Mouse (Mus musculus) hematopoietic stem cell, adult 5-6 weeks (primary cell): ENCODE measurements around the gene Pamr1. TPM values are rescaled to one million over a fixed set of nuclear protein-coding genes. Genes with fewer than 3 reads are reported as not detected.

ENCODE experiments used
- ATAC-seq, 2 experiments: fragments of 125-278 bp in 1 of 2; replicated peaks in 1 of 2; 2 replicates each; pipeline ENCODE4 v1.8.0; 2016 to 2017; ENCODE audit warnings: inconsistent platforms in 2 of 2, mild to moderate bottlenecking in 2 of 2, moderate number of reproducible peaks in 2 of 2, low read depth in 1 of 2, moderate TSS enrichment in 1 of 2; ENCODE audit not compliant: low FRiP score in 2 of 2, poor library complexity in 2 of 2, severe bottlenecking in 2 of 2, insufficient read depth in 1 of 2, low TSS enrichment in 1 of 2
- total RNA-seq: library from RNA; stranded (forward); fragments of 172-1452, 232-1000 nt; gene quantifications from 2 replicates; pipeline ENCODE4 v1.2.3, GENCODE M21; 2017

Pamr1 gene
- total RNA-seq, 1 experiment from 2014 or later: not detected

GRCm38 (mm10) chr2:102648845-102649500, 99.2 kb downstream of the Pamr1 start:
- no peak for ATAC-seq

DNA sequence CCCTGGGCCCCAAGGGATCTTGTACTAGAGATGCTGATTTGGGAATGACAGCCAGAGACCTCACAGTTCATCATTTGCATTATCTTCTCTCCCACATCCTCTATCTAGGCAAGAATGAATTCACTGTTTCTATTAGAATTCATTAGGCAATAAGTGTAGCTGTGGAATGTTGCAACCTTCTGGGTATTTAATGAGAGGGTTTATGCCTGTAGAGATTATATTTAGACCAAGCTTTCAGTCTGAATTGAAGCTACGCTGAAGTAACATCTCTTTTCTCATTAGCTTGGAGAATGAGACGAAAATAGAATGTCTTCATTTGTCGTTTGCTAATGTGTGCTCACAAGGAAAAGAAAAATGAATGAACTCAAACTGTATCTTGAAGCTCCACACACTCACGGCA, 100.5 kb downstream of the Pamr1 start:
- ATAC-seq: no peak

- no peak for ATAC-seq
Observed at GRCm38 (mm10) chr2:102655966-102656725, 106.3 kb downstream of the Pamr1 start.

GRCm38 (mm10) chr2:102657726-102658125, 107.9 kb downstream of the Pamr1 start:
- ATAC-seq: no peak

DNA sequence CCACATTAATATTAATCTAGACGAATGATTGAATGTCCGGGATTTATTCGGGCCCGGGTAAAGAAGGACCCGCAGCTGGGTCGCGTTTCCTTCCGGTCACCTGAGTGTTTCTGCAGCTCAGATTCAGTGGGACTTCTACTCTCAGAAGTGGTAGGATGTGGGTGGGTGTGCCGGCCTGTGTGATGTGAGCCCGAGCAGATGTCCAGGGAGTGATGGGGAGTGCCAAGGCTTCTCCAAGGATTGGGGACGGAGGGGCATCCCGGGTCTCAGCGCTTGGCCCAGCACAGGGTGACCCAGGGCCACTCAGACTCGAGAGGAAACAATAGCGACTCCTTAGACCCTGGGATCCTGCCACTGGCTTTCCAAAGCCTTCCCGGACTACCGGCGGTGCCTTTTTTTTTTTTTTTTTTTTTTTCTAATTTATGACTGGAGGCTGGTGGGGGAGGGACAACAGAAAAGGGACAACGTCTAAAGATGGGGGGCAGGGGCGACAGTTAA, 108.4 kb downstream of the Pamr1 start, which contains the start of gene Slc1a2:
TSS of gene Slc1a2 (plus strand) at position 497 of the 498 bp plus-strand sequence.
- ATAC-seq: no peak

DNA sequence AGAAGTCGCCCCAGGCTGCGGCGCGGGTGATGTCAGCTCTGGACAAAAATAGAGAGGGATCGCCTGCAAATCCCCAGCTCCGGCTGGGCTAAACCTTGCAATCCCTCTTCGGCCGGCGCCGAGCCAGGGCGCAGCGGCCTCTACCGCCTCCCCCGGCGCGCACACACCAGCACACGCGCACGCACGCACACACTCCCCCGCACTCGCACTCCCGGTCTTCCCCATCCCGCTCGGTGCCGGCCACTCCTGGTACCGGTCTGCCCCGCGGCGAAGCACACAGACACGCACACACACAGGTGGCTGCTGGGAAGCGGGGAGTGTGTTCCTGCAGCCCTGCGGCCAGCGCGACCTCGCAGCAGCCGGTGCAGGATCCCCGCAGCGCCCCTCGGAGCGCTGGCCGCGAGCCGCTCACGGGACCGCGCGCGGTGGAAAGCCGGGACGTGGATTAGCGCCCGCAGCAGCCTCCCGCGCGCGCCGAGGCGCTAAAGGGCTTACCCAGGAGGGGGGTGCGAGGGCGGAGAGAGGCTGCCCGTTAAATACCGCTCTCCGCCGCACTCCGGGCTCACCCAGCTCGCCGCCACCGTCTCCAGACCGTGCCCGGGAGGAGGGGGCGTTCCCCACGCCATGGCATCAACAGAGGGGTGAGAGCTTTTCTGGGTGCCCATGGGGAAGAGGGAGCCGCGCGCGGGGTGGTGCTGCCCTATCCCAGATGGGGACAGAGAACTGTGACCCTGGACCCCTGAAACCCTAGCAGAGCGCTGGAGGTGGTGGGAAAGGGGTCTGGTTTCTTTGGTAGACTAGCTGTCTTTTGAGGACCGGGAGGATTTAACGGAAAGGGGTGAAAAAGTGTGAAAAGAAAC, 109.1 kb downstream of the Pamr1 start:
- peak; percentile 42 to 46; a peak in 2 of 4 replicates for ATAC-seq

GRCm38 (mm10) chr2:102659521-102659830, 109.7 kb downstream of the Pamr1 start:
- no peak for ATAC-seq

DNA sequence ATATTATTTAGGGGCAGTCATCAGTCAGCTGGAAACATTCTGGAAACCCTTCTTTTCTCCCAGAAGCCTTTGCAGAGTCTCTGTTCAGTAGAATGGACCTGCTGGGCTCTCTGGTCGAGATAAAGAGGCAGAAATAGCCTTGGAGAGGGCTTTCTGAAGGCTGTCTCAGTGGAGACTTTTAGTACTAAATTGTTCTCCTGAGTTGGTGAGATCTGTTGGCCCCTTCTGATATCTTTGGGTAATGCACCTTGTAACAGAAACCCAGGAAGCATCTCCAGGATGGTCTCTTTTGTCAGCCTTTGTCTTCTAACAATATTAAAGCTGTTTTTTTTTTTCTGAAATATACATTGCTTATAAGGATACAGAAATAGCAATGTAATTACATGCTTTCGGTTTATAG, 111.2 kb downstream of the Pamr1 start:
- no peak for ATAC-seq

- ATAC-seq: no peak
Observed at GRCm38 (mm10) chr2:102662911-102663310, 113.1 kb downstream of the Pamr1 start.

DNA sequence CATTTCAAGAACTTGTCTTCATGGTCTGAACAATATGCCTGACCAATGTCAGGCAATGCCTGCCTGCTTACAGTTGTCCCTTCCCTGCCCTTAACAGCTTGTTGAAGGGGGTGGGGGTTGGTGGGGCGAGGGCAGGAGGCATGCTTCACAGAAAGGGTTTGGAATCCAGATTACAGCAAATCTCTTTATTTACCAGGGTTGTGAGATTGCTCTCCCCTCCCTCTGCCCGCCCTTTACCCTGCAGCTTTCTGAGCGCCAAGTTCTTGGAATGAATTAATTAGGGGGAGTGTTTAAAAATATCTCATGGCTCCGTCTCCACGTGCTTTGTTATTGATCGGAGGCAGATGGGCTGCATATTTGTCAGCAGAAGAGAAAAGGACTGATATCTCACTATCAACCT, 113.5 kb downstream of the Pamr1 start:
- ATAC-seq: no peak

DNA sequence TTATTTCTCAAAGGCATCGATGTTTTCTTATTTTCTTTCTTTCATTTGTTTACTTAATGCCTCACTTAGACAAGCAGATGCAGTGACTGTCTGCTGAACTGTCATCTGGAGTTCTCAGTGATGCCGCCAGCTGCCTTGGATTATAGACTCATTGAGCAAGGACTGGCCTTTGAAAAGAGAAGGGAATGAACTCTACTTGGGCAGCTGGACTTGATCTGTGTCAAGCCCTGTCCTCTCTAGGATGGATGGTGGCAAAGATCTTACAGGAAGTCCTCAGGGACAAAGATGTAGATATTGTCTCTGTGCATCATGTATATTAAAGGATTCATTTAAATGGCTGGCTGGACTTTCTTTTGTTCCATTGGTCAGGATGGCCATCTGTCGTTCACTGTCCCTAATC, 114.1 kb downstream of the Pamr1 start:
- ATAC-seq: no peak

DNA sequence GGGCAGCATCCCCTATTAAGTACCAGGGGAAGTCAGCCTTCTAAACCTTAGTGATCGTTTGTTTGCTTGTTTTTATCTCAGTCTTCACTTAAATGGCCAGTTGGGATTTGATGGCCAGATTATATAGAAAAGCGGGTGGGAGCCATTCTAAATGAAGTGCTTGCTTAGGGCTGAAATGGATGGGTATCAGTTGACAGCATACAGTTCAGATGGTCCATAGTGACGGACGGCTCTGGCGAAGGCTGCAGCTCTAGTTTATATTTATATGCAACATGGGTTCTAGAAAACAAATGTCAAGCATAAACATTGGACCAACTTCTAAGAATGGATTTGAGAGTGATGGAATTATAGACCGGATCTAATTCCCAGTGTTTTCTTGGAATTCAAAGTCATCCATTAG, 118.2 kb downstream of the Pamr1 start:
- no peak for ATAC-seq

DNA sequence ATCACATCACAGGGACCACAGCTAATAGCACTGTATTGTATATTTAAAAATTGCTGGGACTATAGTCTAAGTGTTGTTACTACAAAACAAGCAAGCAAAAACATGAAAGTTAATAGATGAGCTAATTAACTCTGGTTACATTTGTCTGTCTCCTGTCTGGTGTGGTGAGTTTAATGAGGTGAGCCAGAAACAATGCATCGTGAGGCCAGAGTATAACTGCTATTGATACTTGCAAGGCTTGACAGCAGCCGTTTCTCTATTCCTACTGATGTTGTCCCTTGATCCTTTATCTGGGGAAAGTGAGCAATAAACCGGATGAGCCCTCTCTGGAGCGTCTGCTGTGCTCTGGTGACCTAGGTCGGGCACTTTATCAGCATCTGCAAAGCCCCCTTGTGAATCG, 119.8 kb downstream of the Pamr1 start:
- ATAC-seq: no peak

GRCm38 (mm10) chr2:102674582-102674981, 124.8 kb downstream of the Pamr1 start:
- no peak for ATAC-seq

DNA sequence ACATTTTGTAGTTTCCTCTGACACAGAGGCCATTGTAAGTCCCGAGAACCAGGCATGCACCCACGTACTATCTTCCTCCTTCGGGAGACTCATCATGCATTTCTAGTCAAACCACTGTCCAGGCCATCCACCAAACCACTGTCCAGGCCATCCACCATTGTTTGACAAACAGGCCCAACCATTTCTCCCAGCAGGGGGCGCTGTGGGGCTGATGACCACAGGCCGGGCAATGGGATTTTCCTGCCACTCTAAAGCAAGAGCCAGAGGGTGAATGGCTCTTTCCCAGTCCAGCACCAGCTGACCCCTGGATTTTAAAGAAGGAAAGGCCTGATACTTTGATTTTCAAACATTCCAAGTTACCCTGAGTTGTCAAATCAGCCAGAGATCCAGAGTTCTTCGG, 125.5 kb downstream of the Pamr1 start:
- ATAC-seq: peak in 1 of 2 experiments; percentile 60; a peak in 2 of 4 replicates

DNA sequence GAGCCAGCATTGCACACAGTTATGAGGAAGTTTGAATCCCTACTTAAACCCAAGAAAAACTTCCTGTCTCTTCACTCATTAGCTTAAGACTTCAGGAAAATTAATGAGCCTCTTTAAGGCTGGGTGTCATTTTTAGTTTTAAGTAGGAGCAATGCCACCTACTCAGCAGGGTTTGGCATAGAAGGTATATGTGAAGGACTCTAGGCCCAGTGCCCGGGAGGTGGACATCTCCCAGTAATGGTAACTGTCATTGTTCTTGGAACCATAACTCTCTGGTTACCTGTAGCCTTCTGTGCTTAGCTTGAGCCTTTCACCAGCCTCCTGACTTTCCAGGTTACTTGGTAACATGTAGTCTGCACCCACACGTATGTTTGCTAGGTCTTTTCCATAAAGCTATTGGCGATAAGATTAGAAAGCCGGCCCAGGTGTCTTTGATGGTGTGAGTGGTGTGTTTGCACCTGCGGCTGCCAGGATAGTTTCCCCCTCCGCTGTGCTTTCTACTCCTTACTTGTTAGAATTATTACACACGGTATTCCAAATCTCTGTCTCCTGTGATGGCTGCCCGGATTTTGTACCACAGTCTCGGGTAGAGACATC, 127.0 kb downstream of the Pamr1 start:
- ATAC-seq: no peak

- ATAC-seq: no peak
Observed at GRCm38 (mm10) chr2:102677400-102677799, 127.6 kb downstream of the Pamr1 start.

DNA sequence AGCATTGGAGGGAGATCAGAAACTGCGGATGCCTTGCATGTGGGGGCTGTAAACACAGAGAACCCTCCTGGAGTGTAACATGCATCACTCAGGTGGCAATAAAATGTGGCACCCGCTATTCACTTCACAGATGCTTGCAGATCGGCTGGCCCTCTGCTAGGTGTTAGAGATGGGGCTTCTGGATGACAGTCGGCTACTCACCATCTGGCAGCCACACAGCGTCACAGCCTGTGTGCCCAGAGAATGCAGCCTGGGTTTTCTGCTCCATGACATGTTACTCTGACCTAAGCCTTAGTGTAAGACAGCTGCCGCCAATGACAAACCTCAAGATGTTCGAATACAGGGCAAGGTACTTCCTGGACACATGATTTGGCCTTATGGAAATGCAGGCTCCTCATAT, 131.5 kb downstream of the Pamr1 start:
- no peak for ATAC-seq
